Mouse (Mus musculus): ENCODE measurements around the gene Gxylt2. TPM values are rescaled to one million over a fixed set of nuclear protein-coding genes. Genes with fewer than 3 reads are reported as not detected.

Gene Gxylt2
- polyA plus RNA-seq, 1 experiment: 0.21 TPM

DNA sequence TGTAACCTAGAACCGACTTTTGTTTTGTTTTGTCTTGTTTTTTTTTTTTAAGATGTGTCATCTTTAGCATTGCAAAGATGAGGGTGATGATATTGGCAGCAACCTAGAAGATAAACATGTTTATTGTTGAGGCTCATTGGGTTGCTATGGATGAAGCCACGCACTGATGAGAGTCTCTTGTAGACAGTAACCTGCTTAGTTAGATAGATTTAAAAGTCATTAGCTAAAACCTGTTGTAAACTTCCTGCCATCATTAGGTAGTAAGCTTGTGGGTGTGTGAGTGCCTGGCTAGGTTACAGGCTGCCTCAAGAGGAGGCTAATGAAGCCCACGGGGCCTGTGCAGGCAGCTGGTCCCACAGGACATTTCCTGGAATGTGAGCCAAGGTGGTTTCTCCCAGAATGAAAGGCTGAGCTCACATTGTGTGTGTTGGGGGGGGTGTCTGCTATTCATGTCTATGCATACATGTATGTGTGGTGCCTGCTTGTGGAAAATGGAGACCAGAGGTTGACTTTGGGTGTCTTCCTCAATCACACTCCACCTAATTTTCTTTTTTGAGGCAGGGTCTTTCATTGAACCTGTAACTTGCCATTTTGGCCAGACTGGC lies 87.6 kb downstream of the Gxylt2 start:
- 44% methylated on average over 3 of the region's 3 CpGs for WGBS
- no peak for DNase-seq (ENCODE audit: low read depth, low spot score)

DNA sequence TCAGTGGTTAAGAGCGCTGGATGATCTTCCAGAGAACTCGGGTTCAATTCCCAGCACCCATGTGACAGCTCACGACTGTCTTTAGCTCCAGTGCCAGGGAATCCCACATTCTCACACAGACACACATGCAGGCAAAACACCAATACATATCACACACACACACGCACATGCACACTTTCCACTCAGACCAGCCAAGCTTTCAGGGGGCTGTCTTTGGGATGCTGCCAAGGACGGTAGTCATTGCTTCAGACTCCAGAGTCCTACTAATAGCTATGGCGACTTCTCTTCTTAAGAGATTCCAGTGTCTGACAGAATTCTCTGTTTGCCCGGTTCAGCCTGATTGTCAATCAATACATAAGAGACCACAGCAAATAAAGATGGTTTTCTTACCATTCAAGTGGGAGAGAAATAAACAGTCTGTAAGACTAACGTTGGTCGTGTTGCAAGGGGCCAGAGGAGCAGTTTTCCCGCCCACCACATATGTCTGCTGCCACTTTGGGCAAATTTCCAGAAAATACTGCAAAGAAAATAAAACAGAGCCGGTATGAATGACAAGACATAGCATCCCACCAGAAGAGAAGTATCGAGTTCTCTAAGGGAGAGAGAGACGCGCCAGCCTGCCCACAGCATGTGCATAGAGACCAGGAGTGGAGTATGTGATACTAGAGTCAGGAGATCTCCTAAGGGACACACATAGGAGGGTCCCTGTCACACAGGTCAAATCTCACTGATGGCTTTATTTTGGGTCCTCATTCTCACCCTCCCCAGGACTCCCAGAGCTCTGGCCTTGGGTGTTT lies 88.6 kb downstream of the Gxylt2 start:
- no peak for DNase-seq (ENCODE audit: low read depth, low spot score)
- 79% methylated on average over 14 of the region's 14 CpGs for WGBS

DNA sequence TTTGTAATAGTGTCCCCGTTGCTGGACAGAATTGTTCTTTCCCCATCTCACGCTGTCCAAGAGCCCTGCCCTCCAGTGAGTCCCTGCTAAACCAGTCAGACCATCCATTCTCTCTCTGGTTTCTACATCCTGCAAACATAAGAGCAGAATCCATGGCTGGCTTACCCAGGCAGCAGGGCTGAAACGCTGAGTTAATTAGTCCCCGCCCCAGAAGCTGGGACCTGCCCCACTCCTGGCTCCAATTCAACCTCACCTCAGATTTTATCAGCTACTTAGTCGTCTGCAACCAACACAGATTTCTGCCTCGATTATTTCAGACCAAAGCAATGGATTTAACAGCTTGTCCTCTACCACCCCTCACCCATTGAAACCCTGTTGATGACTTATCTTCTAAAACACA lies 91.3 kb downstream of the Gxylt2 start:
- WGBS: 17% methylated on average over 6 of the region's 6 CpGs
- no peak for DNase-seq (ENCODE audit: low read depth, low spot score)

DNA sequence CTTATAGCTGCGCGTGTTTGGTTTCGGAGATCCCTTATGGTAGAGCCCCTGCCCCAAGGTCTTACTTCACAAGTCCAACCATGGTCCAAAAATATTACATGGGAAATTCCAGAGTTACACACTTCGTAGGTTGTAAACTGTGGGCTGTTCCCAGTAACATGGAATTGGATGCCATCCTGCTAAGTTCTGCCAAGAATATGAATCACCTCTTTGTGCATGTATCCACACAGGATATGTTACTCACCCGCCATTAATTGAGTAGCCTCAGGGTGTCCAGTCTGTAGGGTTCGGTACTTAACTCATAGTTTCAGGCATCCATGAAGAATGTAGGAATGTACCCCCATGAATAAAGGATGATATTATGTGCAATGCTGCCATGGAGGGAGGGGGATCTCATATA lies 94.8 kb downstream of the Gxylt2 start:
- no peak for DNase-seq (ENCODE audit: low read depth, low spot score)
- WGBS: 65% methylated on average over 6 of the region's 6 CpGs

DNA sequence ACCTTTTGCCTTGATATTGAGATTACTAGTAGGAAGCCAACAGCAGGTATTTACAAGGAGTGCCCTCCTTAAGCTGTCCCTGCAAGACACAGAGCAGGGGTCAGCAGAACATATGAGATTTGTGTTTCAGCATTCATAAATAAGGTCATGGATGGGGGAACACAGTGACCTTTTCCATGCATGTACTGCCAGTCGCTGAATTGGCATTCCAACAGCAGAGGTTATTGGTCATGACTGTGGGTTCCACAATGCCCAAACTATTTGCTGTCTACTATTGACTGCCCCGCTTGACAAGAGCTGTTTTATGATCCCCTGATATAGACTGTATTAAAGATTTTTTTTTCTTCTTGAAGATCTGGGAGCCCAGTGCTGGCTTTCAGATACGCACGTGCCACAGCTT lies 95.2 kb downstream of the Gxylt2 start:
- no peak for DNase-seq (ENCODE audit: low read depth, low spot score)
- 91% methylated on average over 4 of the region's 4 CpGs for WGBS

DNA sequence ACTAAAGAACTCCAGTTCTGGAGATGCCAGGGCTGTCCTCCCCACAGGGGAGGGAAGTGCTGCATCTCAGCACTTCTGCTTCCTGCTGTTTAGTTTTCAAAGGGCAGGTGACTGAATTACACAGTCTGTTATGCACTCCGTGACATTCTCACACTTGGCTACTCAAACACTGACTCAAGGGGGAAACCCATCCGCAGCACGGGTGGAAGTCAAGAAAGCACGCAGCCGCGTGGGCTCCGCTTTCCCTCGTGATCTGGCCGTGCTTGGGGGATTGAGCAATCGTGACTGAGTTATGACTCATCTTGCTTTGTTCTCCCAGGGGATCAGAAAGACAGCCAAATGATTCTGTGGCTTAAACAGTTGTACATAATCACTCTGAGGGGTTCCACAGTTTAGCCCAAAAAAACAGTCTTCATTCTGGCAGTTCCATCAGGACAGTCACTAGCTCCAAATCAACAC lies 96.0 kb downstream of the Gxylt2 start:
- no peak for DNase-seq (ENCODE audit: low read depth, low spot score)
- 6% methylated on average over 10 of the region's 10 CpGs for WGBS

DNA sequence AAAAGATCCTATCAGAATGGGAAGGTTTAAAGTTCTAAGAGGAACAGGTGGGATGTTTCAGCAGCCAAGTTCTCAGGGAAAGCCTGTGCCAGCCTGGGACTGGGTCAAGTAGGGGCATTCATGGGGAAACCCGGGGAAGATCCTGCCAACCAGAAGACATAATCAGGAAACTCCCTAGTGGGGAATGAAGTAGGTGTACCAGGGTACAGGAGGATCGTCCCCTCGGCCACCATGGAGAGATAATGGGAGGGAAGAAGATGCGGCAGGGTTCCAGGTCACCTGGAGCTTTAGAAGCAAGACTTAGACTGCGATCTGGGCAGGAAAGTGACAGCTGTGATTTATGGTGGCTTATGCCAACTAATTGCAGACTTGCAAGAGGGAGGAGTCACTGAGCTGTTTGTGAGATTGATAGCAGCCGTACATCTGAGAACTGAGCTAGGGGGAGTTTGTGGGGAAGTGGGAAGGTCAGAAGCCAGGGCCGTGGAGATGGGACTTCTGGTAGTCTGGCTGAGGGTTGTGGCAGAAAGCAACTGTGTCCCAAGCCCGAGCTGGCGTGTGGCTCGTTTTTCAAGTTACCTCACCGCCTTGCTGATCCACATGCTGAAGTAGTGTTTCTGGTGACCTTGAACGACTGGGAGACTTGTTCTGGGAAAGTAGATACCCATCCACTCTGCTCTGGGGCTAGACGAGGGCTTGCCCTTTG lies 98.0 kb downstream of the Gxylt2 start:
- WGBS: 32% methylated on average over 13 of the region's 13 CpGs
- no peak for DNase-seq (ENCODE audit: low read depth, low spot score)

DNA sequence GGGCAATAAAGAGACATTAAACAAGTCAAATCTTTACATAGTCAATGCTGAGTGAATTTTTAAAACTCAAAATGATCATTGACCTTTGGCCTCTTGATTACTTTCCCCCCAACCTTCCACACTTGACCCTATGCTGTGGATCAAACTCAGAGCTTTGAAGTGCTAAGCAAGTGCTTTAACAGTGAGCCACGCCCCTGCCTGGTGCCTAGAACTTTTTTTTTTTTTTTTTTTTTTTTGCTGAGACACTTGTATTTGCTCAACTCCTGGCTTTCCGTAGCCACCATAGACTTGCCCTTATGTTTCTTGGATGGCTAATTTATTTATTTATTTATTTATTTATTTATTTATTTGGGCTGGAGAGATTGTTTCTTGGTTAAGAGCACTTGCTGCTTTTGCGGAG lies 98.7 kb downstream of the Gxylt2 start:
- 49% methylated on average over 3 of the region's 3 CpGs for WGBS
- no peak for DNase-seq (ENCODE audit: low read depth, low spot score)

DNA sequence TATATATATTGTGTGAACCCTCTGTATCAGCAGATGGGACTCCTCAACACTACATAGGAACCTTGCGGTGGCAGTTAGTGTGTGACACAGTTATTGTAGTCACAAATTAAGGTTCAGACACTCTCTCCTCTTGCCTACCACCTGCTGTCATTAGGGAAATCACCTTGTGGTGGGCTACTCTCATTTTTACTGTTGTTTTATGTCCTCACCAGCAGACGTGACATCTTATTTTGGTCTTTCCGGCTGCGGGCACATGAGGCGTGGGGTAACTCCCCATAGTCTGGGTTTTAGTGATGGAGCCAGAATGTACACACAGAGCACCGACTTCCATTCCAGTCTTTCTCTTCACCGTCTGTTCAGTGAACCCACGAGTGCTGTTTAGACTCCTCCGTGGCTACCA lies 102.7 kb downstream of the Gxylt2 start:
- WGBS: 89% methylated on average over 9 of the region's 9 CpGs
- no peak for DNase-seq (ENCODE audit: low read depth, low spot score)

DNA sequence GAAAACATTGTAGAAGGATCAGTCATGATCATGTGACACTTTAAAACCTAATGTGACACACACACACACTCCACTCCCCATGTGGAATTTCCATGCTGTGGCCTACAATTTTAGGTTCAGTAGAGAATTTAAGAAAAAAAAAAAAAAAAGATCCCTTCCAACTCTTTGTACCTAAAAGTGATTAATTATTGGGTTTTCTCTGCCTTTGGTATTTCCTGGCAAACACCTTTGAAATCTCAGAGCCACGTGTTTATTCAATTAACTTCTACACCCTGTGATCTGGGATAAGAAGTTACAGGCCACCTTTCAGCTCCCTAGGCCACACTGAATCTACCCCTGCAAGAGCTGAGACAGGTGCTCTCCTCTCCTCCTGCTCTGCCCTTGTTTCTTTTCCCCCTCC lies 103.2 kb downstream of the Gxylt2 start:
- DNase-seq (ENCODE audit: low read depth, low spot score): no peak
- WGBS: 51% methylated on average over 1 of the region's 1 CpGs

DNA sequence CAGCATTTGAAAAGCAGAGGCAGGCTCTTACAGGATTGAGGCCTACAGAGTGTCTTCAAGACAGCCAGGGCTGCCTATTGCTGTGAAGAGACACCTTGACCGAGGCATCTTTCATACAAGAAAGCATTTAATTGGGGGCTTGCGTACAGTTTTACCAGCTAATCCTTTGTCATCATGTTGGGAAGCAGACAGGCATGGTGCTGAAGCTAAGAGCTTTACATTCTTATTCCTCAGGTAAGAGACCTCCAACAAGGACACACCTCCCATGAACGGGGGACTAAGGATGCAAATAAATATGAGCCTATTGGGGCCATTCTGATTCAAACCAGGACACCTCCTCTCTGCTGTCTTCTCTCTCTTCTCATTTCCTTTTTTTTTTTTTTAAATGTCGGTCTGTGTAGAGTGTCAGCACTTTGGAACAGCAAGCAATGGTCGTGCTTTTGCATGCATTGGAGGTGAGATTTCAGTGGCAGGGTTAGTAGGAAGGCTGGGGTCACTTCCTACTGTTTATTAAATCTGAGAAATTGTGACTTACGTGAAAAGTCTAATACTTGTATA lies 103.8 kb downstream of the Gxylt2 start:
- 87% methylated on average over 6 of the region's 6 CpGs for WGBS
- DNase-seq (ENCODE audit: low read depth, low spot score): no peak

DNA sequence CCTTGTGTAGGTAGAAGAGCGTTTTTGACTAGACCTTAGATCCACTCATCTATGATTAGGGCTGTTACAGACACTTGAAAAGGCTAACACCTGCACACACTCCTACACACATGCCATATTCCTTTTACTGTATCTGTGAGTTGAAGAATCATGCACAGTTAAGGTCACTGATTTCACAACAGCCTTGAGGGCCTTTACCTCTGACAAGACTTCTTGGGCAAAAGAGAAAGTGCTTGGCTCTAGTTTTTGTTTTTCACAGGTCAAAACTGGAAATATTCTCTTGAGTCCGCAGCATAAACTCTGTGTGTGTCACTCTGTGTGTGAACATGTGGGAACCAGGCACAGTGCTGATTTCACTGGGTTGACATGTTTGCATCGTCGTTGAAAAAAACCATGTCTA lies 105.6 kb downstream of the Gxylt2 start:
- 81% methylated on average over 4 of the region's 4 CpGs for WGBS
- DNase-seq (ENCODE audit: low read depth, low spot score): no peak

DNA sequence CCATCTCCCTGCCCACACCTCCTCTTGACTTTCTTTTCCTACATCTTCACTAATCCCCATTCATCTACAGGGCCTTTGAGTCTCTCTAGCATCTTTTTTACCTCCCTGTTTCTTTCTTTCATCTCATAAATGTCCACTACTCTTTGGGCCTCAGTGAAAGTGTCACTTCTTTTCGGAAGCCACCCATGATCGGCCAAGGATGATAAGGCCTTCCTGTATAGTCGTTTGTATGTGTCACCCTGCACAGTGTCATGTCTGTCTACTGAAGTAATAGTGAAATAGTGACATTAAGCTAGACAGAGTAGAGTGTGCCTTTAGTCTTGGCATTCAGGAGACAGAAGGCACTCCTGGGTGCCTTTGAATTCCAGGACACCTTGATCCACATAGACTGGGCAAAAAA lies 107.2 kb downstream of the Gxylt2 start:
- WGBS: 92% methylated on average over 3 of the region's 3 CpGs
- no peak for DNase-seq (ENCODE audit: low read depth, low spot score)

DNA sequence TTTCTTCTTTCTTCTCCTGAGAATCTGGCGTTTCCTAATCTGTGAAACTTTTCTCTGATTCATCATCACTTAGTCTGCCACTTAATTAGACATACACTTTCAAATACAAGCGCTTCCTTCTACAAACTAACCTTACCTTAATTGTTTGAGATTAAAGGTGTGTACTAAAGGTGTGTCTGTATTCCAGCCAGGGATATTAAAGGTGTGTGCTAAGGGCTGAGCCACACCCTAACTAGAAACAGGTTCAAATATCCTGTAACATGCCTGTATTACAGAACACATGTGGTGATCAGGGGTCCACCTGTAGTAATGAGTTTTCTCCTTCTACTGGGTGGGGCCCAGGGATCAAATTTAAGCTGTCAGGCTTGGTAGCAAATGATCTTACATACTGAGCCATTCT lies 116.8 kb downstream of the Gxylt2 start:
- WGBS: 30% methylated on average over 2 of the region's 2 CpGs
- DNase-seq (ENCODE audit: low read depth, low spot score): no peak

DNA sequence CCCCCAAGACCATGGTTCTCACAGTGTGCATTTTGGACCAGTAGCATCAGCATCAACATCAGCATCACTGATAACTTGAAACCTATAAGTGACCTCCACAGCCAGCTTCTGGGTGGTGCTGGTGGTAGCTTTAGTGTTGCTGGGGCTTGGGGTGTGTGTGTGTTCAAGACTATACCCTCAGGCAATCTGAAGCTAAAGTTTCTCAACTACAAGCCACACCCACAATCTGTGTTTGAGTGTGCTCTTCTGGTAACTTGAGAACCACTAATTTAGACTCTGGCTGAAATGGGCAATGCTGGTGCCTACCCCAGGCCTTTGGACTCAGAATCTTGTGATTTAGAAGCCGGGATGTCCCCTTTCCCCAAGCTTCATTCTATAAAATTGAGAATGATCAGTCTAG lies 118.8 kb downstream of the Gxylt2 start:
- 78% methylated on average over 1 of the region's 1 CpGs for WGBS
- no peak for DNase-seq (ENCODE audit: low read depth, low spot score)

DNA sequence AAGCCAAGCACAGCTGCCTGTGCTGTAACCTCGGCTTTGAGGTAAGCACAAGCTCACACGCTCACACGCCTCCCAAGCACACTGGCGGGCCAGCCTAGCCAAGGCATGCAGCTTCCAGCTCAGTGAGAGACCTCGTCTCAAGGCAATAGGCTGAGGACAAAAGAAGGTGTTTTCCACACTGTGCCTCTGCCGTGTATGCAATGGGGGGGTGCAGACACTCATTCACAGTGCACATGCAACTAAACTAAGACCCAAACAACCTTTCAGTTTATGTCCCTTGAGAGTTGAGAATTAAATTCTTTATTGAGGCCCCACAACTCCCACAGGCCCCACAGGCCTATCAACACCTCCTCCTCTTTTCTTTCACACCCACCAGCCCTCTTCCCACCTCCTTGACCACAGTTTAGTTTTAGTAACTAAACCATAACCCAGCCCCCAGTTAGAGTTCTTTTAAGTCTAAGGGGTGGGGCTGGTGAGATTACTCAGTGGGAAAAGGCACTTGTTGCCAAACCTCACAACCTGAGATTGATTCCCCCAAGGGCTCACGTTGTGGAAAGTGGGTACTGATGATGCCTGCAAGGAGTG lies 119.9 kb downstream of the Gxylt2 start:
- 84% methylated on average over 7 of the region's 7 CpGs for WGBS

DNA sequence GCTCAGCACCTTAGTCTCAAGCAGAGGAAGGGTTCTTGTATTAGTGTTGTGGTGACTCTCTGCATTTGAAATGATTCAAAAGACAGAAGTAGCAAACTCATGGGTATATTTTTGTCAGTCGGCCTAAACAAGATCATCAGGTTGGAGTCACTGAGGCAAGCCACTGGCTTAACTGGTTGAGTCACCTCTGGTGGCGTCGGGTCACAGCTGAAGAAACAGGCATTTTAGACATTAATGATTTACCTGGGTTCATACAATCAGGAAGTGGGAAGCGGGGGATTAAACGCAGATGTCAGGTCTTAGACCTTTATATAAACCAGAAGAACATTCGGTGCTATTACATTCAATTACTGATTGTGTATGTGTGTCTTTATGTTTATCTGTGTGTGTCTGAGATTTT lies 121.5 kb downstream of the Gxylt2 start:
- DNase-seq (ENCODE audit: low read depth, low spot score): no peak
- 32% methylated on average over 6 of the region's 6 CpGs for WGBS

More for the DNA sequence above, 119.9 kb downstream of the Gxylt2 start:
- no peak for DNase-seq (ENCODE audit: low read depth, low spot score)

DNA sequence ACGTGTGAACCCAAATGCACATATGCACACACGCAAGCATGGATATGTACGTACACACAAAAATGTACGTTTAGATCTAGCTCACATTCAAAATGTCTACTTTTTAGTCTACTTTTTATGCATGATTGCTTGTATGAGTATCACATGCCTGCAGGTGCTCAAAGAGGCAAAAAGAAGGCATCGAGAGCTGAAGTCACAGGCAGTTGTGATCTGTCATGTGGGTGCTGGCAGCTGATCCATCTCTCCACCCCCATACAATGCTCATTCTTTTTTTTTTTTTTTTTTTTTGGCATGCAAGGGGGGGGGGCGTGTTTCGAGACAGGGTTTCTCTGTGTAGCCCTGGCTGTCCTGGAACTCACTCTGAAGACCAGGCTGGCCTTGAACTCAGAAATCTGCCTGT lies 124.0 kb downstream of the Gxylt2 start:
- WGBS: 93% methylated on average over 7 of the region's 7 CpGs
- DNase-seq (ENCODE audit: low read depth, low spot score): no peak

DNA sequence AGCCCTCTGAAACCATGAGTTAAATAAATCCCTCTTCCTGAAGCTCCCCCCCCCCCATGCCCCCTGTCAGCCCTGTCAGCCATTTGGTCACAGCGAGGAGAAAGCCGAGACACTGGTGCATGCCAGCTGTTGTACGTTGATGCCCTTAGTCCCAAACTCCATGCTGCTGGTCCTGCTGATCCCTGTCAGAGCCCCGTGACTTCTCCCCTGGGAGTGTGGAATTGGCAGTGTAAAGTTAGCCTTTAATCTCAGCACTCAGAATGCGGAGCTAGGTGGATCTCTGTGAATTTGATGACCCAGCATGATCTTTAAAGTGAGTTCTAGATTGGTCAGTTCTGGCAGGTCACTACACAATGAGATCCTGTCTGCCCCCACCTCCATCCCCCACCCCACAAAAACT lies 125.2 kb downstream of the Gxylt2 start:
- 90% methylated on average over 5 of the region's 5 CpGs for WGBS

DNA sequence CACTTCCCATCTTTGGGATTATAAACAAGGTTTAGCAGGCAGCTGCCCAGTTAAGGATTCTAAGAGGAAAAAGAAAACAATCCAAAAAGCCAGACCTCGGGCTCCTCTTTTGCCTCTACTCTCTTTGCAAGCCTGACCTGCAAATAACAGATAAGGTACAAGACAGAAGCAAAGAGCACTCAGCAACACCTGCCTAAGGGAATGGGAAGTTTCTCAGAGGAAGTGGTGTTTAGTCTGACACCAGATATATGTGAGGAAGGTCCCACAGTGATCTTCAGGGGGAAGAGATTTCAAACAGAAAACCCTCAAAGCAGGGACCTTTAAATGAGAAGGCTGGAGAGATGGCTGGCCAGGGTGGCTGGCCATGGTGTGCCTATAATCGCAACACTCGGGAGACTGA lies 126.7 kb downstream of the Gxylt2 start:
- whole genome bisulfite sequencing: 77% methylated on average over 3 of the region's 3 CpGs
- DNase-seq (ENCODE audit: low read depth, low spot score): no peak

More for the DNA sequence above, 125.2 kb downstream of the Gxylt2 start:
- DNase-seq (ENCODE audit: low read depth, low spot score): no peak
